Mouse (Mus musculus): ENCODE data around the gene Dlgap5. TPM values are rescaled to one million over a fixed set of nuclear protein-coding genes. Genes with fewer than 3 reads are reported as not detected.

Dlgap5 gene
- total and polyA plus RNA-seq, 3 experiments, result 45.0 to 71.2 (median 62.4) TPM

DNA sequence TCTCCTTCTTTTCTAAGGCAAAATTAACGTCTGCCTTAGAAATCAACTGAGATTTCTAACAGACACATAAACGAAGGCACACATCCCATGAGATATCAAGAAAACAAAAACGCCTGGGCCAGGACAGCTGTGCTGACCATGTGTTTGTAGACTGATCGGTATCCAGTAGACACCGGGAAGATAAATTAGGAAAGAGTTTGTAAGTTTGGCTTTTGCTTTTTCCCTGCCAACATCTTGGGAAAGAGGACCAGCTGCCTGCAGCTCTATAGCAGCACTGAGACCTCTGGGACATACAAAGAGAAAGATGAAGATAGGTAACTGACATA is 422 bp upstream of the Dlgap5 start:
- DNase-seq (ENCODE audit: low read depth, low spot score), result no peak
- Histone ChIP-seq H3K4me3 (ENCODE audit: control insufficient read depth in 1 of 2, insufficient read depth in 1 of 2, low read depth in 2 of 2, low read length in 2 of 2) (peak overlapping the region; percentile 36 to 61), H3K9me3 (replicated peaks; ENCODE audit: insufficient read depth, low read length) (no peaks in the 10 kb centered on the region), H3K4me1 (ENCODE audit: control insufficient read depth in 1 of 2, insufficient read depth in 2 of 2, low read length in 2 of 2) (peaks cover 0 to 8% of the 10 kb centered on the region in 2 experiments; a peak in 2 of 4 replicates), H3K9ac (ENCODE audit: control insufficient read depth, low read depth, low read length, poor library complexity, severe bottlenecking) (peak overlapping the region; percentile 72), H3K79me2 (ENCODE audit: control insufficient read depth, insufficient read depth, low read length, poor library complexity) (peaks cover 10% of the 10 kb centered on the region), H3K27me3 (ENCODE audit: control insufficient read depth in 1 of 2, insufficient read depth in 2 of 2, low read length in 2 of 2) (no peaks in the 10 kb centered on the region), H3K36me3 (ENCODE audit: control insufficient read depth in 1 of 2, insufficient read depth in 2 of 2, low read length in 2 of 2) (peaks cover 2 to 3% of the 10 kb centered on the region in 2 experiments; a peak in 2 of 4 replicates), H3K27ac (ENCODE audit: control insufficient read depth, low read depth, low read length) (peak overlapping the region; percentile 68)
- TF ChIP-seq ETS1 (IDR thresholded peaks at IDR 0.05; ENCODE audit: low read depth, low read length), result peak; percentile 42; the same call in 1 of the 2 replicates
- TF ChIP-seq JUND (IDR thresholded peaks at IDR 0.05; ENCODE audit: low read depth, low read length), result no peak
- no peak for TF ChIP-seq CHD2 (IDR thresholded peaks at IDR 0.05; ENCODE audit: low read length)
- TF ChIP-seq ZKSCAN1 (IDR thresholded peaks at IDR 0.05; ENCODE audit: low read depth, low read length), result no peak
- no peak for TF ChIP-seq GATA1 (IDR thresholded peaks at IDR 0.05; ENCODE audit: low read depth, low read length)
- no peak for TF ChIP-seq SMC3 (IDR thresholded peaks at IDR 0.05; ENCODE audit: low read depth, low read length)
- TF ChIP-seq POLR2AphosphoS5 (IDR thresholded peaks at IDR 0.05; ENCODE audit: borderline replicate concordance, low read depth, low read length), result no peak
- peak; percentile 41; the same call in 1 of the 2 replicates for TF ChIP-seq MXI1 (IDR thresholded peaks at IDR 0.05; ENCODE audit: low read depth, low read length)
- no peak for TF ChIP-seq ZC3H11A (IDR thresholded peaks at IDR 0.05; ENCODE audit: low read depth, low read length)
- TF ChIP-seq ZMIZ1 (IDR thresholded peaks at IDR 0.05; ENCODE audit: low read depth, low read length), result no peak
- peak; percentile 62 for TF ChIP-seq MAX (IDR thresholded peaks at IDR 0.05; ENCODE audit: low read length)
- no peak for TF ChIP-seq MAFK (IDR thresholded peaks at IDR 0.05; ENCODE audit: borderline replicate concordance, low read depth, low read length)
- no peak for TF ChIP-seq MAZ (IDR thresholded peaks at IDR 0.05; ENCODE audit: low read depth, low read length)
- TF ChIP-seq ELF1 (IDR thresholded peaks at IDR 0.05; ENCODE audit: low read depth, low read length), result no peak
- TF ChIP-seq POLR2AphosphoS2 (IDR thresholded peaks at IDR 0.05; ENCODE audit: low read length), result no peak
- no peak for TF ChIP-seq TCF12 (IDR thresholded peaks at IDR 0.05; ENCODE audit: low read depth, low read length)
- TF ChIP-seq RAD21 (IDR thresholded peaks at IDR 0.05; ENCODE audit: low read depth, low read length), result no peak
- no peak for TF ChIP-seq KAT2A (conservative IDR thresholded peaks at IDR 0.05; ENCODE audit: low read depth, low read length)
- no peak for TF ChIP-seq EP300 (IDR thresholded peaks at IDR 0.05; ENCODE audit: low read depth in 1 of 2, low read length in 2 of 2)
- TF ChIP-seq MYB (IDR thresholded peaks at IDR 0.05; ENCODE audit: low read depth, low read length), result no peak
- peak; percentile 74; the same call in 1 of the 2 replicates for TF ChIP-seq MYC (IDR thresholded peaks at IDR 0.05; ENCODE audit: low read depth, low read length)
- no peak for TF ChIP-seq CTCF (IDR thresholded peaks at IDR 0.05 in 2 of 3, conservative IDR thresholded peaks at IDR 0.05 in 1 of 3; ENCODE audit: control insufficient read depth in 1 of 3, insufficient read depth in 1 of 3, low read depth in 2 of 3, low read length in 3 of 3, poor library complexity in 1 of 3, severe bottlenecking in 1 of 3)
- no peak for TF ChIP-seq UBTF (IDR thresholded peaks at IDR 0.05; ENCODE audit: borderline replicate concordance, insufficient read depth, low read depth, low read length)
- TF ChIP-seq TBP (IDR thresholded peaks at IDR 0.05; ENCODE audit: low read depth, low read length), result no peak
